Mouse (Mus musculus) MEL (cell line): Measurements from ENCODE around the gene Gne.

ENCODE experiments used
- CHD1 ChIP-seq: IDR thresholded peaks from 2 replicates; pipeline ENCODE4 v1.6.1; 2012; ENCODE audit warnings: low read depth, mild to moderate bottlenecking, inconsistent platforms, low read length, improper control_type of control experiment
- CTCF ChIP-seq, 3 experiments: IDR thresholded peaks in 2 of 3; conservative IDR thresholded peaks in 1 of 3; 2 replicates each; pipeline ENCODE4 v1.5.1; 2011 to 2012; ENCODE audit warnings: low read length in 3 of 3, low read depth in 2 of 3, mild to moderate bottlenecking in 2 of 3, improper control_type of control experiment in 1 of 3, inconsistent platforms in 1 of 3, mixed read lengths in 1 of 3, moderate library complexity in 1 of 3; ENCODE audit not compliant: control insufficient read depth in 1 of 3, insufficient read depth in 1 of 3, poor library complexity in 1 of 3, severe bottlenecking in 1 of 3
- EP300 ChIP-seq, 2 experiments: IDR thresholded peaks; 2 replicates each; pipeline ENCODE4 v1.6.1; 2011; ENCODE audit warnings: improper control_type of control experiment in 2 of 2, low read length in 2 of 2, low read depth in 1 of 2, mild to moderate bottlenecking in 1 of 2
- ETS1 ChIP-seq: IDR thresholded peaks from 2 replicates; pipeline ENCODE4 v1.6.1; 2012; ENCODE audit warnings: low read depth, mild to moderate bottlenecking, inconsistent platforms, low read length, improper control_type of control experiment, moderate library complexity
- KAT2A ChIP-seq: conservative IDR thresholded peaks from 2 replicates; pipeline ENCODE4 v1.6.1; 2012; ENCODE audit warnings: low read depth, low read length, improper control_type of control experiment, inconsistent platforms
- MXI1 ChIP-seq: IDR thresholded peaks from 2 replicates; pipeline ENCODE4 v1.6.1; 2011; ENCODE audit warnings: mild to moderate bottlenecking, low read depth, low read length, improper control_type of control experiment
- POLR2A ChIP-seq, 2 experiments: IDR thresholded peaks; 2 replicates each; pipeline ENCODE4 v1.6.1; 2011 to 2012; ENCODE audit warnings: low read length in 2 of 2, mild to moderate bottlenecking in 2 of 2, control low read depth in 1 of 2, improper control_type of control experiment in 1 of 2, low read depth in 1 of 2, moderate library complexity in 1 of 2; ENCODE audit not compliant: control insufficient read depth in 1 of 2, insufficient read depth in 1 of 2, poor library complexity in 1 of 2
- POLR2AphosphoS2 ChIP-seq: IDR thresholded peaks from 2 replicates; pipeline ENCODE4 v1.6.1; 2011; ENCODE audit warnings: low read length, improper control_type of control experiment
- POLR2AphosphoS5 ChIP-seq: IDR thresholded peaks from 2 replicates; pipeline ENCODE4 v1.6.1; 2012; ENCODE audit warnings: low read depth, borderline replicate concordance, mild to moderate bottlenecking, inconsistent platforms, low read length, moderate library complexity, mixed read lengths
- SMC3 ChIP-seq: IDR thresholded peaks from 2 replicates; pipeline ENCODE4 v1.6.1; 2011; ENCODE audit warnings: low read depth, low read length, improper control_type of control experiment
- ZMIZ1 ChIP-seq: IDR thresholded peaks from 2 replicates; pipeline ENCODE4 v1.6.1; 2012; ENCODE audit warnings: low read depth, mild to moderate bottlenecking, inconsistent platforms, low read length, improper control_type of control experiment, moderate library complexity

DNA sequence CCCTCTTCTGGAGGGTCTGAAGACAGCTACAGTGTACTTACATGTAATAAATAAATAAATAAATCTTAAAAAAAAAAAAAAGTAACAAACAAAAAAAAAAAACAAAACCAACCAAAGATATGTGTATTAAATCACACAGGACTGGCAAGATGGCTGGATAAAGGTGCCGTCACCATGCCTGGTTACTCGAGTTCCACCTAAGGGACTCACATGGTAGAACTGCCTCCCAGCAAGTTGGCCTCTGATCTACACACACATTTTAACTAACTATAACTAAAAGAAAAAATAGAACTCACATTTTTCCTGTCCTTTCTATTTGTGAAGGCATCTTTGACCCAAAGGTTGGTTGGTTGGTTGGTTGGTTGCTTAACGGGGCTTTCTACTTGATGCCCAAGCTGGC lies 72.2 kb downstream of the Gne start:
- TF ChIP-seq EP300 (IDR thresholded peaks at IDR 0.05; ENCODE audit: low read depth in 1 of 2, low read length in 2 of 2) (no peak), POLR2AphosphoS5 (no peak), SMC3 (no peak), CTCF (IDR thresholded peaks at IDR 0.05 in 2 of 3, conservative IDR thresholded peaks at IDR 0.05 in 1 of 3; ENCODE audit: control insufficient read depth in 1 of 3, insufficient read depth in 1 of 3, low read depth in 2 of 3, low read length in 3 of 3, poor library complexity in 1 of 3, severe bottlenecking in 1 of 3) (no peak; a peak in 1 of 6 replicates), KAT2A (no peak), ZMIZ1 (no peak), POLR2AphosphoS2 (no peak), CHD1 (no peak), MXI1 (no peak), POLR2A (IDR thresholded peaks at IDR 0.05; ENCODE audit: control insufficient read depth in 1 of 2, insufficient read depth in 1 of 2, low read depth in 1 of 2, low read length in 2 of 2, poor library complexity in 1 of 2) (no peak), ETS1 (no peak)
